Mouse (Mus musculus): Measurements from ENCODE around the gene Rpl27.
"Not testable (repeated sequence)": the region's sequence is repeated elsewhere in the genome, so short reads cannot be mapped to it uniquely, and the experiment has no call there.

The Rpl27 gene

DNA sequence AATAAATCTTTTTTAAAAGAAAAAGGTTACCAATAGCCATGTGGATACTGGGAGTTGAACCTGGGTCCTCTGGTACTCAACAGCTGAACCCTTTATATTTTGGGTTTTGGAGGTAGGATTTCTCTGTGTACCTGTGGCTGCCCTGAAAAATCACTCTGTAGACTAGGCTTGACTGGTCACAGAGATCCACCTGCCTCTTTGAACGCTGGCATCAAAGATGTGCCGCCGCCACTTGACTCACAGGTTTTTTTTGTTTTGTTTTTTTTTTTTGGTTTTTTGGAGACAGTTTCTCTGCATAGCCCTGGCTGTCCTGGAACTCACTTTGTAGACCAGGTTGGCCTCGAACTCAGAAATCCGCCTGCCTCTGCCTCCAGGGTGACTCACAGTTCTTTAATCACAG is 5.7 kb downstream of the Rpl27 start:
- no peak for DNase-seq (ENCODE audit: low read depth)

DNA sequence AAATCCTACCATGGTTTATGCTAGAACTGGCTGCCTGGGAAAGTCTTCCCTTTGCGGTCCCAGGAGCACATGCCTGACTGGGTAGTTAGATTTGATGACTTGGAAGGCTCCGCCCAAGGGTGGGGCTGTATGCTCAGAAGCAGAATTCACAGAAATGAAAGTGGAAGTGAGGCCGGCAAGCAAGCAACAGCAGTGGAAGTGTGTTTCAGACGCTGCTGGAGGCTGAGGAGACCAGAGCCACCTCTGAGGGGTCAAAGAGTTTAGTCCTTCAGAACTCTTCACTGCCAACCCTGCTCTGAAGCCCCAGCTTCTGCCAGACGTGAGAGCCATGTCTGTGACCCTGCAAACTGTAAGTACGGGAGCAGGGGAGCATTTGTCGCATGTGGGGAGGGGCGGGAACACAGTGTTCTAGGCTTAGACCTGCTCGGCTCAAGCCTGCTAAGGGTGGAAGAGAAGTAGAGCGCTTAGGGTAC is 6.2 kb downstream of the Rpl27 start, which contains the start of gene Ifi35:
TSS of gene Ifi35 (plus strand) at position 134 of the 473 bp plus-strand sequence.
- DNase-seq (ENCODE audit: low read depth) = peak; percentile 95

DNA sequence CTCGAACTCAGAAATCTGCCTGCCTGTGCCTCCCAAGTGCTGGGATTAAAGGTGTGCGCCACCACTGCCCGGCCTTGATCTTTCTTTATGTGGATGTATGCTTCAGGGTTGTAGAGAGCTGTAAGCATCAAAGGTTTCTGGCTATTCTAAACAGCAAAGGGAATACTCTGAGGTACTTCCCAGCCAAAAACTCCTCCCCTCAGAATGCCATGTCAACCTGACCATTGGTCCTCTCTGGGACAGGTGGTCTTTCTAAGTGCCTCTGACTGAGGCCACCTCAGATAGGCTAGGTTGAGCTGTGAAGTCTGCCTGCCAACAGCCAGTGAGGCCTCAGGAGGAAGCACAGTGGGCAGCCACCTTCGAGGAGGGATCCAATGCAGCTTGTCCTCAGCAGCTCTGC is 6.8 kb downstream of the Rpl27 start:
- DNase-seq (ENCODE audit: low read depth) = peak; percentile 50

DNA sequence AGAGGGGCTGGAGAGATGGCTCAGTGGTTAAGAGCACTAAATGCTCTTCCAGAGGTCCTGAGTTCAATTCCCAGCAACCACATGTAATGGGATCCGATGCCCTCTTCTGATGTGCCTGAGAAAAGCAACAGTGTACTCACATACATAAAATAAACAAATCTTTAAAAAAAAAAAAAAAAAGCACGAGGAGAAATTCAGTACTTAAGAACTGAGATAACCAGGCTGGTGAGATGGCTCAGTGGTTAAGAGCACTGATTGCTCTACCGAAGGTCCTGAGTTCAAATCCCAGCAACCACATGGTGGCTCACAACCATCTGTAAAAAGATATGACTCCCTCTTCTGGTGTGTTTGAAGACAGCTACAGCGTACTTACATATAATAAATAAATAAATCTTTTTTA is 7.5 kb downstream of the Rpl27 start:
- DNase-seq (ENCODE audit: low read depth) = not testable (repeated sequence)

DNA sequence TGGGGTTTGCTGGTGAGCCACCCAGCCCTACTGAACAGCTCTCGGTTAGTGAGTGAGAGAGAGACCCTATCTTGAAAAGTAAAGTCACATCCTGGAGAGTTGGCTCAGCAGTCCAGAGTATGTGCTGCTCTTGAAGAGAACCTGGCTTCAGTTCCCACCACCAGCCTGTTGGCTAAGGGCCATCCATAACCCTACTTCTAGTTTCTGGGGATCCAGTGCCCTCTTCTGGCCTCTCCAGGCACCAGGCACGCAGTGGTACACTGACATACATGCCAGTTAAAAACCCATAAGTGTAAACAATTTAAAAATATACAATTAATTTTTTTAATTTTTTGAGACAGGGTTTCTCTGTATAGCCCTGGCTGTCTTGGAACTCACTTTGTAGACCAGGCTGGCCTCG is 8.3 kb downstream of the Rpl27 start:
- peak; percentile 65 for DNase-seq (ENCODE audit: low read depth)

DNA sequence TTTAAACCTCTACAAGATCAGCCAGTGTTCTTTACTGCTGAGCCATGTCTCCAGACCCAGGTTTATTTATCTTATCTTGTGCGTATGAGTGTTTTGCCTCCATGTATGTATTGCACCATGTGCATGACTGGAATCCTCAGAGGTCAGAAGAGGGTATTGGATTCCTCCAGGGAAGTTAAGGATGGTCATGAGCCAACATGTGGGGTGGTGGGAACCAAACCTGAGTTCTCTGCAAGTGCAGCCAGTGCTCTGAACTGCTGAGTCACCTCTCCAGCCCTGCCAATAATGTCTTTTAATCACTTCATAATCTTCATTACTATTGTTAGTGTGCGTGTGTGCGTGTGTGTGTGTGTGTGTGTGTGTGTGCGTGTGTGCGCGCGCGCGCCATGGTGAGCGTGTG is 9.4 kb downstream of the Rpl27 start:
- no peak for DNase-seq (ENCODE audit: low read depth)

DNA sequence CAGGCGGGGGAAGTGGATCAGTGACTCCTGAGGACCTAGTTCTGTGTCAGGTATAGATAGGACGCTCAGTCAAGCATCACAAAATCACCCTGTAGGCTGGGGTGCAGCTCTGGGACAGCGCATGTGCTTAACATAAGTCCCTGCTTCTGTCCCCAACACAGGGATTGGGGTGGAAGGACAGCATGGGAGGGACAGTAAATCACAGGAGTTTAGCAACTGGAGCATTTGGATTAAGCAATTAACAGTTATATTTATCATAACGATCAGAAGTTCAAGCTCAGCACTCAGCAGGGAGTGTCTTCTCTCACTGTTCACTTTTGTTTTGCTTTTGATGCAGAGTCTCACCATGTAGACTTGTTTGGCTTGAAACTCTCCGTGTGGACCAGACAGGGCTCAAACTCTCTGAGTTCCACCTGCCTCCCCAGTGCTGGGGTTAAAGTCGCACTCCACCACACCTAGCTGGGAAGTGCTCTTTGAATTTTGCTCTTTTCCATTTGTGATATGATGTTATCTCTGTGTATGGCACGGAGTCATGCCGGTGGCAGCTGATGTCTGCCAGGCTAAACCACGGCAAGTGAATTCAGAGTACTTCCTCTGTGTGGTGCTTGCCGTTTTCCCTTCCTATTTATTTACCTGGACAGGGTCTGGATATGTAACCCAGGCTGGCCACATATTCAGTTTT is 10.1 kb downstream of the Rpl27 start:
- DNase-seq (ENCODE audit: low read depth) = no peak

DNA sequence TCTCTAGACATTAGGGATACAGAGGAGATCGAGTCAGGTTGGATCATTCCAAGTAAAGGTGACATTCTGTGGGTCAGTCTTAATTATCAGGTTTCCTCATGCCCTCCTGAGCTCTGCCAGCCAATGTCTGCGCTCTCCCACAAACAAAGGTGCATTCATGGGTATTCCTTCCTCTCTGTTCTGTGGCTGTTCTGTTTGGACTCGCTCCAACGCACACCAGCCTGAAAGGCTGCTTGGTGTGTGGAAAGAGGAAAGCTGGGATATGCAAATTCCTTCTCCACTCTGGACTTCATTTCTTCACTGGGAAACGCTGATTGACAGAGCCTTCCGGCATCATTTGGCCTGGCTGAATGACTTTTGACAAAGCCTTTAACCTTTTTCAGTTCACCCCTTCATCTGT is 12.6 kb downstream of the Rpl27 start:
- DNase-seq (ENCODE audit: low read depth) = no peak

DNA sequence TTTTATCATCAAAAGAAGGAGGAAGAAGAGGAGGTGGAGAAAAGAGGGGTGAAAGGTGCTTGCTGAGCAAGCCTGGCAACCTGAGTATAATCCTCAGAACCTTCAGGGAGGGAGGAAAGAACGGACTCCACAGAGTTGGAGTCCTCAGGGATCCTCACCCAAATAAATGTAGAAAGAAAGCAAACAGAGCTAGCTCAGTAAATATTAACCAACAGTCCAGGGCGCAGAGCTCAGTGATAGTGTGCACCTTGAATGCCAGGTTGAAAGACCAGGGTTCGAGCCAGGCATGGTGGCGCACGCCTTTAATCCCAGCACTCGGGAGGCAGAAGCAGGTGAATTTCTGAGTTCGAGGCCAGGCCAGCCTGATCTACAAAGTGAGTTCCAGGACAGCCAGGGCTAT is 13.5 kb downstream of the Rpl27 start:
- DNase-seq (ENCODE audit: low read depth) = no peak

DNA sequence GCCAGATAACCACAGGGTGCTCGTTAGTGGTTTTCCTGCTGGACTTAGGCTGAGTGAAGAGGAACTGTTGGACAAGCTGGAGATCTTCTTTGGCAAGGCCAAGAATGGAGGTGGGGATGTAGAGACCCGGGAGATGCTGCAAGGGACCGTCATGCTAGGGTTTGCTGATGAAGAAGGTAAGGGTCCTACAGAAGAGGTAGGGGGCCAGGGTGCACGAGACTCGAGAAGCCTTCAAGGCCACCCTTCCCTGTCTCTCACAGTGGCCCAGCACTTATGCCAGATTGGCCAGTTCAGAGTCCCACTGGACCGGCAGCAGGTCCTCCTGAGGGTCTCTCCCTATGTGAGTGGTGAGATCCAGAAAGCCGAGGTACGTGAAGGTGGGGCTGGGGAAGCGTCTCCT is 15.5 kb downstream of the Rpl27 start:
- no peak for DNase-seq (ENCODE audit: low read depth)

DNA sequence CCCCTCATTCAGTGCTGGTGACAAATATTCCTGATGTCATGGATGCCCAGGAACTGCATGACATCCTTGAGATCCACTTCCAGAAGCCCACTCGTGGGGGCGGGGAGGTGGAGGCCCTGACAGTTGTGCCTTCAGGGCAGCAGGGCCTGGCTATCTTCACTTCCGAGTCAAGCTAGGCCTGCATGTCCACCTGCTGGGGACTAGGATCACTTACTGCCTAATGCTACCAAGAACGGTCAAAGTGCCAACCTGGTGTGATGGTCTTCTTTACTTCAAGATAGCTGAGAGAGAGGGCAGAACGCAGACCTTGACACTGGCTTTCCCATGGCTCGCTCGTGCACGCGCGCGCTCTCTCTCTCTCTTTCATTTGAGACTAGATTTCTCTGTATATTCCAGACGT is 16.1 kb downstream of the Rpl27 start:
- no peak for DNase-seq (ENCODE audit: low read depth)

DNA sequence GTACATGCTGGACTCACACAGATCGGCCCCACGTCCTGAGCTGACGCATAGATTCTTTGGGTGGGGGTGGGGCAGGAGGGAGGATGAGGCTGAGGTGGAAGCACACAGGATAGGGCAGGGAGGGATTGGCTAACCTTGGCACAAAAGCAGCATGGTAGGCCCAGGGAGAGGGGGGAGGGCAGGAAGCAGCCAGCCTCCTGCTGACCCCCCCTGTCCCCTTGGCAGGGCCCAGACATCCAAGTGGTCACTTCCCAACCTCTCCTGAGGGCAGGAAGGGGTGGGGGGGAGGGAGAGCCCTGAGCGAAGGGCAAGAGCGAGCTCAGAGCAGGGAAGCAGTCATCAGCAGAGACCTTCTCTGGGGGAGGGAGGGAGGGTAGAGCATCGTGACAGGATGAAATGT is 17.6 kb downstream of the Rpl27 start:
- DNase-seq (ENCODE audit: low read depth) = no peak

DNA sequence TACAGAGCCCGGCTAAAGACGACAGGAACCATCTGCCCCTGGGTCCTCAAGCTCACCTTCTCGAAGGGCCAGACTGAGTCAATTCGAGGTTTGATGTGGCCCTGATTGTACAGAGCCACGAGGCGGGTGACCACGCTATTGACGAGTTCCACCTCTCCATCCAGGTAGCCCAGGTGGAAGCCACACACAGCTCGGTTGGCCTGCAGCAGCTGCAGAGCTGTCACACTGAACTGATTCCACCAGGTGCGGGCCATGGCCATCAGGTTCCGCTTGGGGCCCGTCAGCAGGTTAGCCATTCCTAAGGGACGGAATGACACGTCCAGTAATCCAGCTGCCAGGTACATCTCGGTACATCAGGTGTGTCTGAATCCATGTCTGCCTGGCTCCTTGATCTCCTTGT is 18.2 kb downstream of the Rpl27 start:
- no peak for DNase-seq (ENCODE audit: low read depth)

DNA sequence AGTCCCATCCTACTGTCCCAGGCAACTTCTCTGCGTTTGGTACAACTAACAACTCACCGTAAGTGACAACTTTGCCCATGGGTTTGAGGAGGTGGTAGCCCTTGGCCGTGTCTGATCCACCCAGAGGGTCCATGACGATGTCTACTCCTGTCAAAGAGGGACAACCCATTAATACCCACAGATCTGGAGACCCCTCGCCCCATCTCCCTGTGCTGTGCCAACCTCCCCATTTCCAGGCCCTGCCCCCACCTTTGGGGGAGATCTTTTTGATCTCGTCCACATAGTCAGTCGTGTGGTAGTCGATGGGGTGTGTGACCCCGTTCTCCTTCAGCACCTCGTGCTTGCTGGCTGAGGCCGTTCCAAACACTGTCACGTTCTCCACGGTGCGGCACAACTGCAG is 20.0 kb downstream of the Rpl27 start:
- DNase-seq (ENCODE audit: low read depth) = no peak

DNA sequence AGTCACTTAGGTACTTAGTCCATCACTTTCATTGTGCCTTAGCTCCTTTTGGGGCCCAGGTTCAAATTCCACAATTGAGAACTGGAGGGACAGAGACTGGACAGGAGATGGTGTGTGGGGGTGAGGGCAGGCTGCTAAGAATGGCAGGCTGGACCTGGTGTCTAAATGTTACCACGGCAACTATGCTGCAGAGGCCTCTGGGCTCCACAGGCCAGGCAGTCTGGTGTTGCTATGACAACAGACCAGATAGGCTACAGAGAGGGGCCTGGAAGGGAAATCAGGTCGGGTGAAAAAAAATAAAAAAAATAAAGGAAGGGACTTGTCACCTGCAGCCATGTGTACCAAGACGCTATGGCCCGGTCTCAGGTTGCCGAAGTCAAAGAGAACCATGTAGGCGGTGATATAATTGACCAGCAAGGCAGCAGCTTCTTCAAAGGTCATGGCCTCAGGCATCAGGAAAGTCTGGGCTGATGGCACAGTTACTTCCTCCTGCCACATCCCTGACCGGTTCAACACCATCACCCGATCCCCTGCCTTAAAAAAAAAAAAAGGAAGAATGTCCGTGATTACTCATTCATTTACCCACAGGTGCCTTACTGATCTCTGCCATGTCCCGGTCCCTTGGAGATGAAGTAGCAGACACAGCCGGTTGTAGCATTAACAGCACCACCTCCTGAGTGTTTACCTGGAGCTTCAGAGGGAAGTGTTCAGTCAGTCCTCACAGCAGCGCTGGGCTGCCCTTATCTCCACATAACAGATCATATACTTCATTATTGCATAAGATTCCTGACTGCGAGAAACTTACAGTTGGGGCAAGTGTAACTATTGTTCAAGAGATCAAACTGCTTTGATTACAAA is 20.7 kb downstream of the Rpl27 start:
- no peak for DNase-seq (ENCODE audit: low read depth)

DNA sequence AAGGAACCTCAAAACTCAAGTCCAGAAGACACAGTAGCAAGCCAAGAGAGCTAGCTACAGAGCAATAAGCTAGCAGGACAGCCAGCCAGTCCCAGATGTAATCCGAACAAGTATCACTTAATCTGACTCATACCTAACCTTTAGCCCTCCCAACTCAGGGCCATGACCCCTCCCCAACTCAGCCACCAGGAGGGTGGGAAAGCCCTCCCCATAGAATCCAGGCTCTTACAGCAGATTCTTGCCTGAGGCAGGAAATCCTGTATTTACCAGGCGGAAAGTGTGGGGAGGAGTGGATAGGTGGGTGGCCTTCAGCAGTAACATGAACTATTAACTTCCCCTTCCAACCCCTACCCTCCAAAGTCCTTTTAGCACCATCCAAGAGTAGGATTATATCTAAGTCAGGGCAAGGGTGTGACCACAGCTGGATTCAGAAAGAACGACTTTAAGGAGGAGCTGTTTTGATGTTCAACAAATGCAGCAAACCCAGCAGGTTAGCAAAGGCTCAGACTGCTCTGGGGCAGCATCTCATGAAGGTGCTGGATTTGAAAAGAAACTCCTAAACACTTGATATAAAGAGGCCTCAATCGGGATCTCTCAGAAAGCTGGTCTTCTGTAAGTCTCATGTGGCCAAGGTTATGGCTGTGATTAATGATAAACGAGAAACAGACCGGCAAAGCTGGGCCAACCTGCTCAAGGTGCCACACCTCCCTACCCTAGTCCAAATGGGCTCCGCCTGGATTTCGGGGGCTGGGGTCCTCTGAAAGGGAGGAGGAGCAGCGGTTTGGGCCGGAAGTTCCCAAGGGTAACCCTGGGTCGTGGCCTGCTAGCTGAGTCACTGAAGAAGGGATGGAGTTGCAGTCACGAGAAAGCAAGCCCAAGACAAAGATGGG is 22.4 kb downstream of the Rpl27 start, which contains the start of gene Rnd2:
TSS of gene Rnd2 (plus strand) at position 789 of the 890 bp plus-strand sequence.
- peak; percentile 50 for DNase-seq (ENCODE audit: low read depth)

DNA sequence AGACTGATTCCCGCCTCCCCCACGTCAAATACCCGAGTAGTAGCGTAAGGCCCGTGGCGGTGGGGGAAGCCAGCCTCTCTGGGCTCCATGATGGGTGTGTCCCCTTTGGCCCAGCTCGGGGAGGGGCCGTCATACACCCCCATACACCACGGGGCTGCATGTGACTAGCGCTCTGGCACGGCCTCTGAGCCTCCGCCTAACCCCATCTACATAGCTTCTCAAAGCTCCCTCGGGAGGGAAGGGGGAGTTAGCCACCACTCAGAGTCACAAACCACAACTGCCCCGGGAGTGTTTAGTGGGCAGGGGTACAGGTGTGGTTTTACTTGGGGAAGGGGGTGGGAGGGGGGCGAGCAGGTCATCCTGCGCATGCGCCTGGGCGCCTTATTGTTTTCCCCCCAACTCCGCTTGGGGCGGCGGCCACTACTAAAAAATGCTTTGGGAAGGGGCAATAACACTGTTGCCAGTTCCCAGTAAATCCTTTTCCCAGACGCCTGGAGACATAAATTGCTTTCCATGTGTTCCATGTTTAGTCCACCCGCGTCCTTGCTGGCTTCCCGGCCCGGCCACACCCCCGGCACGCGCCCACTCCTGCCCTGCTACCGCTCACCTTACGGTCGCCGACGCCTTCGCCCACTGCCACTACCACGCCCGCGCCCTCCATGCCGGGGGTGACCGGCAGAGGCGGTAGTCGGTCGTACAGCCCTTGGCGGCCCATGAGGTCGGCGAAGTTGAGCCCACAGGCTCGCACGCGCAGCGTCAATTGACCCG is 23.2 kb downstream of the Rpl27 start:
- peak; percentile 73 for DNase-seq (ENCODE audit: low read depth)

DNA sequence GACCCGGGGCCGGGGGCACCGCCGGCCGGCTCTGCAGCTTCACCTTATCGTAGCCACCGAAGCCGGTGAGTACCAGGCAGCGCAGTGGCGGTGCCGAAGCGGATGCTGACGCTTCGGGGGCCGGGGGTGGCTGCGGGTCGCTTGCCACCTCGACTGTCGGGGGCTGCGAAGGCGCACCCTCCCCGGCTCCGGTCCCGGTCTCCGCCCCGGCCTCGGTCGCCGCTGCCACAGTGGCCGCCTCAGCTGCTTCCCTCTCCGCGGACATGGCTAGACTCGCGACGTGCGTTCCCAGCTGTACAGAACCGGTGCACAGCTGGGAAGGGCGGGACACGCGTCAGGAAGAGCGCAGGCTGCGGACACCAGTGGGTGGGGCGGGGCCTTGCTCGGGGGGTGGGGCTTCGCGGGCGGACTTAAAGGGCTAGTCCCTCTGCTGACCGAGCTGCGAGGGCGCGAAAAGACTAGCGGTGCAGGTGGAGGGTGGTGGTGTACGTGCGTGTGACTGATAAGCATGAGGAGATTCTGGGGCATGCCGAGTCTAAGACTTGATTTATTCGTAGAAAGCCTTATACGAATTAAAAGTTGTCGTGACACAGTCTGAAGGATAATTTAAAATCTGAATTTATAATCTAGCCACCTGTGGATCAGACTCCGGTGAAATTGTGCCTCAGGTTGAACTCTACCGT is 23.9 kb downstream of the Rpl27 start, which contains the start of gene Vat1:
TSS of gene Vat1 (minus strand) at position 362 of the 683 bp plus-strand sequence.
- DNase-seq (ENCODE audit: low read depth) = peak; percentile 86

DNA sequence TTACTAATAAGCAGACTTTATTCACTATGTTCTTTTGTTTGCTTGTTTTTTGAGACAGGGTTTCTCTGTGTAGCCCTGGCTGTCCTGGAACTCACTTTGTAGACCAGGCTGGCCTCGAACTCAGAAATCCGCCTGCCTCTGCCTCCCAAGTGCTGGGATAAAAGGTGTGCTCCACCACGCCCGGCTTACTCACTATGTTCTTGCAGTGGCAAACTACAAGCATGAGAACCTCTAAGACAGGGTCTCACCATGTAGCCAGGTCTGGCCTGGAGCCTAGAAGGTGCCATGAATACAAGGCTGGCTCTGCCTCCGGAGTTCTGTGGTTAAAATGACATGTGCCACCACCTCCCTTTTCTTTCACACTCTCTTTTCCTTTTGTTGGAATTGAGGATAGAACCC is 24.5 kb downstream of the Rpl27 start:
- not testable (repeated sequence) for DNase-seq (ENCODE audit: low read depth)

DNA sequence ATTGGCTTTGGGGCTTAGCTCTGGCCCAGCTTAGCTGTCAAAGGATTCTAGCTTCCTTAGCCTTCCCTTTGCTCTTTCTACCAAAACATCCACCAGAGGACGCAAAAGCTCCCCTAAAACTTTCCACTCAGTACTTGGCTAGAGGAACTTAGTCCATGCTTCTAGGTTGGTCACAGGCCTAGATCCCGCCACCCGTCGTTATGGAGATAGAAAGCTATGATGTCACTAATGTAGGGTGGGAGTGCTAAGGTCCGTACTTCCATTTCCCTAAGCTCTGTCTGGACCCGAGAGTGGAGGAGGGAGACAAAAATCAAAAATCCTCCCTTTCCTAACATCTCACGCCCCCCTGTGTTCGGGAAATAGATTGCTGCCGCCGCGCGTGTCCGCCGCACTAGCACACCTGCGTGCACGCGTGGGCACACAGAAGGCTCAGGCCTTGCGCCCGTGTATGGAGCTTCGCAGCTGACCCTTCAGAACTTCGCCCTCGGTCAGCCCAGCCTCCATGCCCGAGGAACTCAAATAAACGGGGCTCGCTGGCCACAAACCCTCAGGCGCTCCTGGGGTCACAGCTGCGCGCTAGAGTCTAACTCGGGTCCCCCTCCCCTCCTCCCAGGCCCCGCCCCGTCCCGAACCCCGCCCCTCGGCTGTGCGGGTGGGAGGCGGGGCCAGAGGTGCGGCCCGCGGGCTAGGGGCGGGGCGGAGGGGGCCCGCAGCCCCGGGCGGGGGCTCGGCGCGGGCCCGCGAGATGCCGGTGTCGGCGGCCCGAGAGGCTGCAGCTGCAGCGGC is 25.6 kb downstream of the Rpl27 start:
- DNase-seq (ENCODE audit: low read depth) = peak; percentile 86

Data from induced T-regulatory cell, adult 2 months (primary cell).